Mouse (Mus musculus): ENCODE measurements at regions not wholly inside any gene's neighbourhood (a gene's known extent, or its start where the extent isn't known, plus 50 kb on each side); places are given as distances from the start of the nearest gene placed in this dataset.

DNA sequence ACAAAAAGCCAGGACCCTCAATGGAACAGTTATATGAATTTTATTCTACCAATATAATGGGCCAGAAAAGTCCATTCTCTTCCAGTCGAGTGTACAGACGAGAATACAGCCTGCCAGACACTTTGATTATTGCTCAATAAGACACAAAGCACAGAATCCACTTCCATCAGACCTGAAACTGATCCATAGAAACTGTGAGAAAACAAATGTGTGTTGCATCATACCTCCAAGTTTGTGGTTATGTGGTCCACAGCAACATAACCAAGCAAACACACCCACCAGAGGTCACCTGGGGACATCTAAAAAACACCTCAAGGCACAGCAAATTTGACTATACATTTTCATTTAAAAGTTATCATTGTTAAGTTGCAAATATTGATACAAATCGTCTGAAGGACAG, 183.2 kb downstream of the 4933412E24Rik start:
- no peaks in the 10 kb centered on the region for H3K9me3 ChIP-seq (replicated peaks)
- ATAC-seq (ENCODE audit: insufficient read depth) = no peak
- H3K36me3 ChIP-seq (replicated peaks) = no peaks in the 10 kb centered on the region
- H3K4me2 ChIP-seq = no peak overlapping the region
- no peak overlapping the region for H3K27ac ChIP-seq (replicated peaks)
- H3K9ac ChIP-seq = no peak overlapping the region
- 59% methylated on average over 3 of the region's 3 CpGs for WGBS (ENCODE audit: insufficient replicate concordance)
- no peaks in the 10 kb centered on the region for H3K27me3 ChIP-seq
- 0 out of 2 replicates have a peak, but pooled peaks cover 2% of the 10 kb centered on the region for H3K4me1 ChIP-seq (replicated peaks)
- no peak overlapping the region for H3K4me3 ChIP-seq (replicated peaks)

DNA sequence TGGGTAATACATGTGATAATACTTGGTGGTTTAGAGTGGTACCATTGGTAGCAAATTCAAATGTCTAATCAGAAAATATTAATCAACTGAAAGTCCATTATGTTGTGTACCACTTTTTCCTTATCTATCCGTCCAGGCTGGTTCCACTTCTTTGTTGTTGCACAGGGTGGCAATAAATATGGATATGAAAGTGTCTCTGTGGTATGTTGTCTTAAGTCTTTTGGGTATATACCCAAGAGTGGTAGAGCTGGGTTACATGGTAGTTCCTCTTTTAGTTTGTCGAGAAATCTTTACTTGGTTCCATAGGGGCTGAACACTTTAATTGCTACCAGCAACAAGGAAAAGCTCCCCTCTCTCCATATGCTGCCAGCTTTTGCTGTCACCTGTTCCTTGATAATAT, 184.9 kb downstream of the 4933412E24Rik start:
- no peaks in the 10 kb centered on the region for H3K27me3 ChIP-seq
- no peak overlapping the region for H3K4me2 ChIP-seq
- 28% methylated on average over 2 of the region's 2 CpGs for WGBS (ENCODE audit: insufficient replicate concordance)

DNA sequence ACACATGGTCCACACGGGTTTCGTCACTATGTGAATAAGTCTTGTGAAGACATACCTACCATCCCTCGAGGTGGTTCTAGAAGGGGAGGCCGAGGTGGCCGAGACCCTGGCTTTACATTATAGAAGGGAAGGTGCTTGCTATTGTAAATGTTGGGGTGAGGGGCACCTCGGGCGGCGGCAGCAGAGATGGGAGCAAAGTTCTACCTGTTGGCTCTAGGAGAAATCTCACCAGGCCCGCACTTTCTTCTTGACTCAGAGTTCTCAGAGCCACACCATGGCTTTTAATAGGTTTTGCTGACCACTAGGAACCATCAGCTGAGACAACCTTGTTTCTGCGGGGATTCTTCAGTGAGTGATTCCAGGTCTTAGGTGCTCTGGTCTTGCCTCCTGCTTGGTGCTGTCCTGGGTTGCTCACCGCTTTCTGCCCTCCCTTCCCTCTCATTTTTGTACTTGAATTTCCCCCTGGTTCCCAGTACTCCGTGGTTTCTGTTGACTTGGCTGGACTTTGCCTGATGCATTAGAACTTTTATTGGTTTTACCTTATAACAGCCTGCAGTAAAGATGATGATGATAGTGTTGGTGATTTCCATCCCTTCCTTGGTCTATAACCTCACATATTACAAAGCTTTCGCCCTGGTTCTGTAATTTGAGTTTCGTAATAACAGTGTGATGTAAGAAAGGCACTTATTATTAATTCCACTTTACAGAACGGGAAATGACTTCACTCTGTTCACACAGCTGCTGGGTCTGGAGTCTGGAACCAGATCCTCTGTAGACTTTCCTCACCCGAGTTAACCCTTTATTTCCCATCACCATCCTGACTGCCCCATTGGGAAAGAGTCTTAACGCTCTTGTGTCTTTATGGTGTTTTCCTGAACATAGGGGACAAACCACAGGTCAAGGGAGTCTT, 185.6 kb downstream of the 4933412E24Rik start:
- Histone ChIP-seq H3K4me2 (no peak overlapping the region), H3K27ac (replicated peaks) (no peak overlapping the region), H3K9me3 (replicated peaks) (no peaks in the 10 kb centered on the region), H3K27me3 (no peaks in the 10 kb centered on the region), H3K36me3 (replicated peaks) (no peaks in the 10 kb centered on the region), H3K9ac (no peak overlapping the region), H3K4me3 (replicated peaks) (no peak overlapping the region), H3K4me1 (replicated peaks) (0 out of 2 replicates have a peak, but pooled peaks cover 3% of the 10 kb centered on the region)
- ATAC-seq (ENCODE audit: insufficient read depth) = no peak; the same call in 1 of the 2 replicates
- 55% methylated on average over 17 of the region's 17 CpGs for WGBS (ENCODE audit: insufficient replicate concordance)

More for the DNA sequence above, 184.9 kb downstream of the 4933412E24Rik start:
- Histone ChIP-seq H3K36me3 (replicated peaks) (no peaks in the 10 kb centered on the region), H3K9ac (no peak overlapping the region), H3K4me1 (replicated peaks) (0 out of 2 replicates have a peak, but pooled peaks cover 3% of the 10 kb centered on the region), H3K27ac (replicated peaks) (no peak overlapping the region), H3K4me3 (replicated peaks) (no peak overlapping the region), H3K9me3 (replicated peaks) (no peaks in the 10 kb centered on the region)
- ATAC-seq (ENCODE audit: insufficient read depth) = no peak

DNA sequence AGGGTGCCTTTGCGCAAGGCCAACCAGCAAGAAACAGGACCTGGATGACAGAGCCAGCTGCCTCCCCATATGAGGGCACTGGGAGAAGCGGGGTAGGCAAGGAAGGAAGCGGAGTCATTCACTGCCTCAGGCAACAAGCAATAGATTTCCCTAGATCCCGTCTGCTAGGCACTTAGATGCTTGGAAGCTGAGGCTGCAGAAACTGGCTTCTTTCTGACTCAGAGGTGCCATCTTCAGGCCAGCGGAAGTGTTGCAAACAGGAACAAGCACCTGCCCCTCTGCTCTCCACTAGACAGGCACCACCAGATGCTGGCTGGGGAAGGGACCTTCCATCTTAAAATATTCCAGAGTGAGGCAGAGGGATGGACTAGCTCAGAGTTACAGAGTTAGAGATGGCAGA, 188.0 kb downstream of the 4933412E24Rik start:
- Histone ChIP-seq H3K4me2 (no peak overlapping the region), H3K4me3 (replicated peaks) (no peak overlapping the region), H3K4me1 (replicated peaks) (0 out of 2 replicates have a peak, but pooled peaks cover 3% of the 10 kb centered on the region), H3K9ac (no peak overlapping the region), H3K9me3 (replicated peaks) (no peaks in the 10 kb centered on the region), H3K36me3 (replicated peaks) (no peaks in the 10 kb centered on the region), H3K27me3 (no peaks in the 10 kb centered on the region), H3K27ac (replicated peaks) (no peak overlapping the region)
- 0 out of 2 replicates have a peak, but pooled peaks have one; percentile 18 for ATAC-seq (ENCODE audit: insufficient read depth)
- 22% methylated on average over 5 of the region's 5 CpGs for WGBS (ENCODE audit: insufficient replicate concordance)

DNA sequence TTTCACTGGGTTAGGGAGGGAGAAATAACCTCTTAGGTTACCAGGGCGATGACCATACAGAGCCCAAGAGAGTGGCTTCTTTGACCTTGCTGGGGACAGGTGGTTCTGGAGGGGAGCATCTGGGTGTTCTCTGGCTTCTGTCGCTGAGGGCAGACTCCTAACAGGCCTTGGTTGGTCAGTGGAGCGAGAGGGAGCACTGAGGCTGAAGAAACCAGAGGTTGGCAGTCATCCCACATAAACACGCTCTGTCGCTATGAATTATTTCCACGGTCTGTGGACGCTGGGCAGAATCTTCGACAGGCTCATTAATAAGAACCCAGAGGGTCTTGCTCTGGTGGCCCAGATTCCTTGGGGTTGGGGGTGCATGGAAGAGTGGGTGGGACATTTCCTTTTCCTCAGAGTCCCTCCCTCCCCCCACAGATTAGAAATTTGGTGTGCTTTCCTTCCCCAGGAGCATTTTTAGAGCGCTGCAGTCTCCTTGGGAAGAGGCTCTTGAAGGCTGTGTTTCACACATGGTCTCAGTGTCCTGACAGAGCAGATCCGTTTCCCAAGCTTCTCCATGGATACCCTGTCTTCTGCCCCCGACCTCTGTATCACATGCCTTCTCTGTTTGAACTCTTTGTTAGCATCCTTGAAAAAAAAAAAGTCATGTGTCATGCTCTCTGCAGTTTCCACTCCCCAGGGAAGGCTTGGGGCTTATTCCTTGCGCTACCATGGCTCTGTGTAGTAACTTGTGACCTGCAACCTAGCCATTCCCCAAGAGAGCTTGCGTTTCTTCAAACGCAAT, 190.1 kb downstream of the 4933412E24Rik start:
- 60% methylated on average over 14 of the region's 14 CpGs for WGBS (ENCODE audit: insufficient replicate concordance)
- Histone ChIP-seq H3K9me3 (replicated peaks) (no peaks in the 10 kb centered on the region), H3K9ac (no peak overlapping the region), H3K36me3 (replicated peaks) (no peaks in the 10 kb centered on the region), H3K4me2 (no peak overlapping the region), H3K27me3 (no peaks in the 10 kb centered on the region), H3K4me3 (replicated peaks) (no peak overlapping the region), H3K27ac (replicated peaks) (no peak overlapping the region), H3K4me1 (replicated peaks) (0 out of 2 replicates have a peak, but pooled peaks cover 7% of the 10 kb centered on the region)
- no peak for ATAC-seq (ENCODE audit: insufficient read depth)

DNA sequence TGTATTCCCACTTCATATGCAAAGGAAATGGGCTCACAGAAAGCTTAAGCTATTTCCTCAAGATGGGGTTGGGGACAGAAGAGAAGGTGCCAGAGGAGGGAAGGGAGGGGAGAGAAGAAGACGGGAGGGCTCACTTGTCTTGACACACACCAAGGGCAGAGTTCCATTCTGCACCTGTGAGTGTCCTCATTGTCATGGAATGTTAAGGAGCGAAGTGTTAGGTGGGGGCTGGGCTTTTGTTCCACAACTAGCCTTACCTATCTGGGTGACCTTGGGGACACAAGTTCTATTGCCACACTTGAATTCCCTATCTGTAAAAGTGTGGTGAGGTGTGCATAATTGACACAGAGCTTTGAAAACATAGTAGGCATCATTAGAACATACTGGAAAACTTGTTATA, 192.5 kb downstream of the 4933412E24Rik start:
- Histone ChIP-seq H3K27ac (replicated peaks) (no peak overlapping the region), H3K27me3 (no peaks in the 10 kb centered on the region), H3K4me3 (replicated peaks) (no peak overlapping the region), H3K9ac (no peak overlapping the region), H3K4me1 (replicated peaks) (0 out of 2 replicates have a peak, but pooled peaks cover 7% of the 10 kb centered on the region), H3K9me3 (replicated peaks) (no peaks in the 10 kb centered on the region), H3K36me3 (replicated peaks) (no peaks in the 10 kb centered on the region), H3K4me2 (no peak overlapping the region)
- ATAC-seq (ENCODE audit: insufficient read depth) = no peak
- 35% methylated on average over 2 of the region's 2 CpGs for WGBS (ENCODE audit: insufficient replicate concordance)

DNA sequence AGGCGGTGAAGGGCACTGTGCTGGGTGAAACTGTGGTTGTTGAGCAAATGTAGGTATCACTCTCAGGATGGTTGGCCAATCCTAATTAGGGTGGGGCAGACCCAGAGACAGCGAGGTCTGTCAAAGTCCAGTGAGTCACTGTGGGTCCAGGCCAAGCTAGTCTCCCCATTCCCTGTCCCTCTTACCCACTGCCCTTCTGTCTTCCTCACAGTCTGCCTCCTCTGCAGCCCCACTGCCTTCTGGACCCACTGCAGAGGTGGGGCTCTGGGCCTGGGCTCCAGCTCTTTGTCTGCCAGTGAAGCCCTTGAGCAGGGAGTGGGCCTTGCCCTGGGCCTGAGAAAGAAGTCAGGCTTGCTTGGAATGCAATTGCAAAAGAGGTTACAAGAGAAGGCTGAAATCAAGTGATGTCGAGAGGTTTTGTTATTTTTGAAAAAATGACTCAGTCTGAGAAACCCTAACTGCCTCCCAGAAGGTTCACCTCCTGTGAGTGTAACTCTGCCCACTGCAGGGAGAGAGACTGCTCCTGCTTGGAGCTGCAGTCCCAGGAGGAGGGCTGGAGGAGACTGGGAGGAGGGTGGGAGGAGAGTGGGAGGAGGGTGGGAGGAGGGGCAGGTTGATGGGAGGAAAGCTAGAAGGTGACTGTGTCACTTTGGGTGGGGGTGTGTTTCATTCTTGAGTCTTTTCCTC, 193.3 kb downstream of the 4933412E24Rik start:
- no peak for ATAC-seq (ENCODE audit: insufficient read depth)

DNA sequence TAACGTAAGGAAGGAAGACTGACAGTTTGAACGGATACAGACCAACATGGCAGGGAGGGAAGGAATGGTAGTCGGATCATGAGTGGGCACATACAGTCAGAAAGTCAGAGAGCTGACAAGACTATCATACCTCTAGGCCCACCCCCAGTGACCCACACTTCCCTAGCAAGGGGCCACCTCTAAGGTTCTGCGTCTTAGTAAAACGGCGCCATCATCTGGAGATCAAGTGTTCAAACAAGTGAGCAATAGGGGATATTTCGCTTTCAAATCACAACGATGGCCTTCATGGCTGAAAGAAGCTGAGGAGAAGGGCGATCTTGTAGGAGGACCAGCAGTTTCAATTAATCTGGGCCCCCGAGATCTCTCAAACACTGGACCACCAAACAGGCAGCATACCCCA, 196.1 kb downstream of the 4933412E24Rik start:
- Histone ChIP-seq H3K9me3 (replicated peaks) (no peaks in the 10 kb centered on the region), H3K9ac (no peak overlapping the region), H3K36me3 (replicated peaks) (no peaks in the 10 kb centered on the region), H3K27ac (replicated peaks) (no peak overlapping the region), H3K4me1 (replicated peaks) (0 out of 2 replicates have a peak, but pooled peaks cover 5% of the 10 kb centered on the region), H3K4me3 (replicated peaks) (no peak overlapping the region), H3K4me2 (no peak overlapping the region), H3K27me3 (no peaks in the 10 kb centered on the region)
- no peak for ATAC-seq (ENCODE audit: insufficient read depth)
- 51% methylated on average over 10 of the region's 10 CpGs for WGBS (ENCODE audit: insufficient replicate concordance)

More for the DNA sequence above, 193.3 kb downstream of the 4933412E24Rik start:
- no peaks in the 10 kb centered on the region for H3K36me3 ChIP-seq (replicated peaks)
- H3K27me3 ChIP-seq = no peaks in the 10 kb centered on the region
- no peak overlapping the region for H3K27ac ChIP-seq (replicated peaks)
- H3K9ac ChIP-seq = no peak overlapping the region
- H3K4me1 ChIP-seq (replicated peaks) = 0 out of 2 replicates have a peak, but pooled peaks cover 5% of the 10 kb centered on the region
- 46% methylated on average over 3 of the region's 3 CpGs for WGBS (ENCODE audit: insufficient replicate concordance)
- H3K4me3 ChIP-seq (replicated peaks) = no peak overlapping the region
- H3K9me3 ChIP-seq (replicated peaks) = no peaks in the 10 kb centered on the region
- H3K4me2 ChIP-seq = no peak overlapping the region

DNA sequence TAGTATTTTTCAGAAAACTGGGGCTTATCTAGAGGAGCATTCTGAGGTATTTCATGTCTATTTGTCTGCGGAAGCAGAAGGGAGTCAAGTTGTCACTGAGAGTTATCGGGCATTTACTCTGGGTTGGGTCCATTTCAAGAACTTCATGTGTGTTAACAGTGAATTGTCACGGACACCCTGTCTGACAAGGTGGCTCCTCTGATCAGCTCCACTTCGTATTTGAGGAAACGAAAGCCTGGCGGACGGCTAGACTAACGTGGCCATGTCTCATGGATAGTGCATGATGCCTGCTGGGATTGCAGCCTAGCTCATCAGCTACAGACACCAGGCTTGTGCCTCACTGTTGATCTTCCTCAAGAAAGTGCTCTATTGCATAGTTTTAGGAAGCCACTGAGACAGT, 200.4 kb downstream of the 4933412E24Rik start:
- H3K27me3 ChIP-seq = no peaks in the 10 kb centered on the region
- no peaks in the 10 kb centered on the region for H3K9me3 ChIP-seq (replicated peaks)
- peaks cover 4% of the 10 kb centered on the region; the same call in 1 of the 2 replicates for H3K4me1 ChIP-seq (replicated peaks)
- no peak overlapping the region for H3K4me3 ChIP-seq (replicated peaks)
- no peak for ATAC-seq (ENCODE audit: insufficient read depth)
- H3K4me2 ChIP-seq = no peak overlapping the region
- WGBS (ENCODE audit: insufficient replicate concordance) = 69% methylated on average over 8 of the region's 8 CpGs
- H3K27ac ChIP-seq (replicated peaks) = no peak overlapping the region
- H3K36me3 ChIP-seq (replicated peaks) = no peaks in the 10 kb centered on the region
- no peak overlapping the region for H3K9ac ChIP-seq

DNA sequence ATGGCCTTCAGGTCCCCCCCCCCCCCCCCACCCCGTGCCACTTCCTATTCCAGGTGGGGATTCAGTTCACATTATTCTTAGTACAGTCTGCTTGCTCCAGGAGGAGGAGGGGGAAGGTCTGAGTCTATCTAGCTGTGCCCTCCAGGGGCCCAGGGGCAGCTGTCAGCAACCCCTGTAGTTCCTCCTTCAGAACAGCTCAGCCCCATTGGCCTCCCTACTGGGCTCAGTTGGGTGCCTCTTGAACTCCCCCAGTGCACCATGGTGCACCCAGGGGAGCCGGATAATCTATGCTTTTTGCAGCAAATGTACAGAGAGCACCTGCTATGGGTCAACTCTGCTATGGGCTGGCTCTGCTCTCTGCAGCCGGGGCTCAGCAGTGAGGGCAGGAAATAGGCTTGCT, 204.8 kb downstream of the 4933412E24Rik start:
- WGBS (ENCODE audit: insufficient replicate concordance) = 35% methylated on average over 3 of the region's 3 CpGs
- Histone ChIP-seq H3K4me3 (replicated peaks) (no peak overlapping the region), H3K9ac (no peak overlapping the region), H3K27ac (replicated peaks) (no peak overlapping the region), H3K4me2 (no peak overlapping the region), H3K9me3 (replicated peaks) (no peaks in the 10 kb centered on the region), H3K27me3 (no peaks in the 10 kb centered on the region), H3K36me3 (replicated peaks) (no peaks in the 10 kb centered on the region), H3K4me1 (replicated peaks) (peaks cover 4% of the 10 kb centered on the region; the same call in 1 of the 2 replicates)
- no peak for ATAC-seq (ENCODE audit: insufficient read depth)
